Mouse (Mus musculus): ENCODE measurements around the gene Ksr2. TPM values are rescaled to one million over a fixed set of nuclear protein-coding genes. Genes with fewer than 3 reads are reported as not detected.

Ksr2 gene
- polyA plus RNA-seq, 1 experiment from 2014 or later: 0.81 TPM

GRCm38 (mm10) chr5:117447698-117448097 is 33.9 kb downstream of the Ksr2 start:
- no peaks in the 10 kb centered on the region for H3K36me3 ChIP-seq (ENCODE audit: control insufficient read depth, insufficient read depth, low read length)
- H3K4me2 ChIP-seq (ENCODE audit: low read depth, low read length): no peak overlapping the region
- ATAC-seq (ENCODE audit: low read depth) (no peak), DNase-seq (ENCODE audit: low spot score) (no peak)
- H3K4me3 ChIP-seq (ENCODE audit: low read depth, low read length): no peak overlapping the region
- H3K9me3 ChIP-seq (ENCODE audit: control insufficient read depth, low read length): no peaks in the 10 kb centered on the region
- H3K4me1 ChIP-seq (ENCODE audit: control insufficient read depth, insufficient read depth, low read length): no peaks in the 10 kb centered on the region
- no peak overlapping the region for H3K9ac ChIP-seq (ENCODE audit: low read depth, low read length)
- no peak overlapping the region for H3K27ac ChIP-seq (replicated peaks; ENCODE audit: low read depth, low read length)
- no peaks in the 10 kb centered on the region for H3K27me3 ChIP-seq (replicated peaks; ENCODE audit: control insufficient read depth, insufficient read depth, low read length)
- 43% methylated on average over 6 of the region's 6 CpGs for WGBS

GRCm38 (mm10) chr5:117452013-117452412 is 38.2 kb downstream of the Ksr2 start:
- H3K36me3 ChIP-seq (ENCODE audit: control insufficient read depth, insufficient read depth, low read length): no peaks in the 10 kb centered on the region
- no peak for DNase-seq (ENCODE audit: low spot score)
- no peak overlapping the region for H3K4me2 ChIP-seq (ENCODE audit: low read depth, low read length)
- WGBS: 89% methylated on average over 2 of the region's 2 CpGs
- no peak overlapping the region for H3K4me3 ChIP-seq (ENCODE audit: low read depth, low read length)
- no peaks in the 10 kb centered on the region for H3K4me1 ChIP-seq (ENCODE audit: control insufficient read depth, insufficient read depth, low read length)
- H3K9ac ChIP-seq (ENCODE audit: low read depth, low read length): no peak overlapping the region
- ATAC-seq (ENCODE audit: low read depth): no peak
- no peaks in the 10 kb centered on the region for H3K27me3 ChIP-seq (replicated peaks; ENCODE audit: control insufficient read depth, insufficient read depth, low read length)
- H3K9me3 ChIP-seq (ENCODE audit: control insufficient read depth, low read length): no peaks in the 10 kb centered on the region
- no peak overlapping the region for H3K27ac ChIP-seq (replicated peaks; ENCODE audit: low read depth, low read length)

DNA sequence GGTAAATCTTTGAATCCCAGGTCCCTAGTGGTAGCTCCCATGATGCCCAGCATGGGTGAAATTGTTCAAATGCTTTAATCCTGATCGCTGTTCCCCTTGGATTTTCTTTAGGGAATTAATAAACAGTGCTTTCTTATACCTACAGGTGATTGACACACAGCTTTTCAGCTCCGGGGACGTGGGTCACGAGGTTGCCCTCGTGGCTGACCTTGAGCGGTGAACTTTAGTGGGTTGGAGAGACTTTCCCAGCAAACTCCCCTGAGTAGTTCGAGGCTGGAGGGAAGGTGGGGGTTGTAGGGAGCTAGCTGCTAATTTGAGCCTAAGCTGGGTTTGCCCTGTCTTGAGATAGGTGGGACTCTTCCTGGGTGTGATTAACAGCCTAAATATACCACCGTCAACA is 41.7 kb downstream of the Ksr2 start:
- H3K9ac ChIP-seq (ENCODE audit: low read depth, low read length): no peak overlapping the region
- no peaks in the 10 kb centered on the region for H3K4me1 ChIP-seq (ENCODE audit: control insufficient read depth, insufficient read depth, low read length)
- H3K27ac ChIP-seq (replicated peaks; ENCODE audit: low read depth, low read length): no peak overlapping the region
- no peaks in the 10 kb centered on the region for H3K36me3 ChIP-seq (ENCODE audit: control insufficient read depth, insufficient read depth, low read length)
- no peak overlapping the region for H3K4me3 ChIP-seq (ENCODE audit: low read depth, low read length)
- DNase-seq (ENCODE audit: low spot score) (no peak), ATAC-seq (ENCODE audit: low read depth) (no peak)
- H3K9me3 ChIP-seq (ENCODE audit: control insufficient read depth, low read length): no peaks in the 10 kb centered on the region
- WGBS: 55% methylated on average over 8 of the region's 8 CpGs
- no peak overlapping the region for H3K4me2 ChIP-seq (ENCODE audit: low read depth, low read length)
- no peaks in the 10 kb centered on the region for H3K27me3 ChIP-seq (replicated peaks; ENCODE audit: control insufficient read depth, insufficient read depth, low read length)

DNA sequence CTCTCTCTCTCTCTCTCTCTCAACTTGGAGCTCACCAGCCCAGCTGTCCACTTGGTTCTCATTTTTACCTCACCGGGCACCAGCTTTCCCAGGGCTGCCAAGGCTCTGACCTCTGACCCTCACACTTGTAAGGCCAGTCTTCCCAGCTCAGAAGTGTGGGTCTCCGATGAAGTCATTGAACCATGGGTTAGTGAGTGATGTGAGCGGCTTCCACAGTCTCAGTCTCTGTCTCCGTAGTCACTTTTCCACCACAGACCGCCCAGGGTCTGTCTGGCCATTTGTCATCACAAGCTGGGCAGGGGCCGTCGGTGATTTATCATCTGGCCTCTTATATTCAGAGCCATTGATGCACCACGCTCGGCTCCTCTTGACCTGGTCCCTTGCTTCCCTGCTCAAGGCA is 43.3 kb downstream of the Ksr2 start:
- DNase-seq (ENCODE audit: low spot score): no peak
- Histone ChIP-seq H3K9me3 (ENCODE audit: control insufficient read depth, low read length) (no peaks in the 10 kb centered on the region; the same call in 1 of the 2 replicates), H3K4me1 (ENCODE audit: control insufficient read depth, insufficient read depth, low read length) (no peaks in the 10 kb centered on the region), H3K4me3 (ENCODE audit: low read depth, low read length) (no peak overlapping the region), H3K9ac (ENCODE audit: low read depth, low read length) (no peak overlapping the region), H3K27ac (replicated peaks; ENCODE audit: low read depth, low read length) (no peak overlapping the region), H3K4me2 (ENCODE audit: low read depth, low read length) (no peak overlapping the region), H3K27me3 (replicated peaks; ENCODE audit: control insufficient read depth, insufficient read depth, low read length) (no peaks in the 10 kb centered on the region), H3K36me3 (ENCODE audit: control insufficient read depth, insufficient read depth, low read length) (no peaks in the 10 kb centered on the region)
- no peak for ATAC-seq (ENCODE audit: low read depth)
- 67% methylated on average over 9 of the region's 9 CpGs for WGBS

GRCm38 (mm10) chr5:117457583-117457982 is 43.8 kb downstream of the Ksr2 start:
- no peaks in the 10 kb centered on the region for H3K36me3 ChIP-seq (ENCODE audit: control insufficient read depth, insufficient read depth, low read length)
- no peak overlapping the region for H3K4me2 ChIP-seq (ENCODE audit: low read depth, low read length)
- no peak overlapping the region for H3K4me3 ChIP-seq (ENCODE audit: low read depth, low read length)
- H3K4me1 ChIP-seq (ENCODE audit: control insufficient read depth, insufficient read depth, low read length): no peaks in the 10 kb centered on the region
- ATAC-seq (ENCODE audit: low read depth) (no peak), DNase-seq (ENCODE audit: low spot score) (no peak)
- no peak overlapping the region for H3K27ac ChIP-seq (replicated peaks; ENCODE audit: low read depth, low read length)
- WGBS: 72% methylated on average over 8 of the region's 8 CpGs
- H3K27me3 ChIP-seq (replicated peaks; ENCODE audit: control insufficient read depth, insufficient read depth, low read length): no peaks in the 10 kb centered on the region
- no peak overlapping the region for H3K9ac ChIP-seq (ENCODE audit: low read depth, low read length)
- H3K9me3 ChIP-seq (ENCODE audit: control insufficient read depth, low read length): no peaks in the 10 kb centered on the region; the same call in 1 of the 2 replicates

DNA sequence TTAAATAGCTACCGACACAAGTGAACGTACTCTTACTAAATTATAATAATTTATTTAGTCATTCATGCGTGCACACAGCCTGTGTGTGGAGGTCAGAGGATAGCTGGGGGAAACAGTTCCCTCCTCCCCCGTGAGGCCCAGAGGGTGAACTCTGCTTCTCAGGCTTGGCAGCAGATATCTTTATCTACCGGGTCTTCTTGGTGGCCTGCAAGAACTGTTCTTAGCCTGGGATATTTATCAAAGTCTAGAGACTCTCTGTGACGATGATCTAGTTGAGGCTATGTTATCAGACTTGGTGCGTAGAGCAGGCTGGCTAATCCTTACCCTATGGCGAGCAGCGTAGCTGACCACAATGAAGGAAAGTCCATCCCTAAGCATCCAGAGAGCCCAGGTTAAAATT is 45.1 kb downstream of the Ksr2 start:
- H3K4me3 ChIP-seq (ENCODE audit: low read depth, low read length): no peak overlapping the region
- H3K9ac ChIP-seq (ENCODE audit: low read depth, low read length): no peak overlapping the region
- no peaks in the 10 kb centered on the region for H3K4me1 ChIP-seq (ENCODE audit: control insufficient read depth, insufficient read depth, low read length)
- H3K27me3 ChIP-seq (replicated peaks; ENCODE audit: control insufficient read depth, insufficient read depth, low read length): no peaks in the 10 kb centered on the region
- WGBS: 76% methylated on average over 9 of the region's 9 CpGs
- H3K36me3 ChIP-seq (ENCODE audit: control insufficient read depth, insufficient read depth, low read length): no peaks in the 10 kb centered on the region
- H3K27ac ChIP-seq (replicated peaks; ENCODE audit: low read depth, low read length): no peak overlapping the region
- DNase-seq (ENCODE audit: low spot score) (no peak), ATAC-seq (ENCODE audit: low read depth) (no peak)
- no peak overlapping the region for H3K4me2 ChIP-seq (ENCODE audit: low read depth, low read length)
- H3K9me3 ChIP-seq (ENCODE audit: control insufficient read depth, low read length): no peaks in the 10 kb centered on the region; the same call in 1 of the 2 replicates

DNA sequence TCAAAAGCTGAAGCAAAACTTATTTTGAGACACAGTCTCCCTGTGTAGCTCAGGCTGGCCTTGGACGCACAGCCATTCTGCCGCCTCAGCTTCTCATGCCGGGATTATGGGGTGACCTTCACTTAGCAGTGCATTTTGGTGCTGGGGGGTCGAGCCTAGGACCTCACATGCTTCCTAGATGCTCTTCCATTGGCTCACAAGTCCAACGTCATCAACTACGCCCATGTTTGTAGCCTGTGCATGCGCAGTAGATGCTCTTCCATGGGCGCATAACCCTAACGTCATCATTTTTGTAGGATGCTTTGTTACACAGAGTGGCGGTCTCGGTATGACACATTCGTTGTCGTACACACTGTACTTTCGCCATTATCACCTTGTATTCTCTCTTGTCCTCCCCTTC is 46.5 kb downstream of the Ksr2 start:
- no peaks in the 10 kb centered on the region; the same call in 1 of the 2 replicates for H3K9me3 ChIP-seq (ENCODE audit: control insufficient read depth, low read length)
- no peaks in the 10 kb centered on the region for H3K4me1 ChIP-seq (ENCODE audit: control insufficient read depth, insufficient read depth, low read length)
- ATAC-seq (ENCODE audit: low read depth) (no peak), DNase-seq (ENCODE audit: low spot score) (no peak)
- WGBS: 90% methylated on average over 14 of the region's 14 CpGs
- no peaks in the 10 kb centered on the region for H3K36me3 ChIP-seq (ENCODE audit: control insufficient read depth, insufficient read depth, low read length)
- H3K4me2 ChIP-seq (ENCODE audit: low read depth, low read length): no peak overlapping the region
- H3K27me3 ChIP-seq (replicated peaks; ENCODE audit: control insufficient read depth, insufficient read depth, low read length): no peaks in the 10 kb centered on the region
- no peak overlapping the region for H3K9ac ChIP-seq (ENCODE audit: low read depth, low read length)
- H3K27ac ChIP-seq (replicated peaks; ENCODE audit: low read depth, low read length): no peak overlapping the region
- no peak overlapping the region for H3K4me3 ChIP-seq (ENCODE audit: low read depth, low read length)

DNA sequence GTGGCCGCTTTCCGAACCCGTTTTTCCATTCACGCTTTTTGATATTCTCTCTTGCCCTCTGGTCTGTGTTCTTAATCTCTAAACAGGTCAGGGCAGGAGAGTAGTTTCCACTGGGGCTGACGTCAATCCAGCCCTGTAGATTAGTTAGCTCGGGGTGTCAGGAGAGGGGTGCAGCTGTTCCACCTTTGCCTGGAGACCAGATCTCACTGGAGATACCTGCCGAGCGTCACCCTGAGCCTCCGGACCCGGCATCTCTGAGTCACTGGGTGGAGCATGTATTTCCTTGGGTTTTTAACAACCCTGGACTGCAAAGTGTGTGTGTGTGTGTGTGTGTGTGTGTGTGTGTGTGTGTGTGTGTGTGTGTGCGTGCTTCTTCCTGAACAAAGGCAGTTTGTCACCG is 53.3 kb downstream of the Ksr2 start:
- Histone ChIP-seq H3K27ac (replicated peaks; ENCODE audit: low read depth, low read length) (no peak overlapping the region), H3K9ac (ENCODE audit: low read depth, low read length) (no peak overlapping the region), H3K36me3 (ENCODE audit: control insufficient read depth, insufficient read depth, low read length) (no peaks in the 10 kb centered on the region), H3K4me1 (ENCODE audit: control insufficient read depth, insufficient read depth, low read length) (no peaks in the 10 kb centered on the region), H3K4me2 (ENCODE audit: low read depth, low read length) (no peak overlapping the region), H3K27me3 (replicated peaks; ENCODE audit: control insufficient read depth, insufficient read depth, low read length) (no peaks in the 10 kb centered on the region), H3K4me3 (ENCODE audit: low read depth, low read length) (no peak overlapping the region), H3K9me3 (ENCODE audit: control insufficient read depth, low read length) (no peaks in the 10 kb centered on the region)
- 63% methylated on average over 11 of the region's 12 CpGs for WGBS
- ATAC-seq (ENCODE audit: low read depth): 0 out of 2 replicates have a peak, but pooled peaks have one; percentile 41
- peak; percentile 5 for DNase-seq (ENCODE audit: low spot score)

DNA sequence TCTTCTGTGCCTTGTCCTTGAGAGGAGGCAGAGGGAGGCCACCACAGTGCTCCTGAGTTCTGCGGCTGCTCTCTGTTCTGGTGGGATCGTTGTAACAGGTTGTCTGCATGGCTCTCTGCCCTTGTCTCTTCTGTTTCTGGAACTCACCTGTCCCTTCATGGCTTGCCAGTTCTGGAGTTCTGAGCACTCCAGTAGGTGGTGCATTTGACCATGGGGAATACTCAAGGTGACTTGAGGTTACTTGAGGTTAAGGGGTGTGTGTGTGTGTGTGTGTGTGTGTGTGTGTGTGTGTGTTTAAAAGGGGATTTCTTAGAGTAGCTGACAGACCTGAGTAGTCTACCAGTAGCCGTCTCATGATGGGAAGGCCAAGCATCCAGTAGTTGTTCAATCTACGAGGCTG is 55.2 kb downstream of the Ksr2 start:
- H3K9me3 ChIP-seq (ENCODE audit: control insufficient read depth, low read length): no peaks in the 10 kb centered on the region
- no peak overlapping the region for H3K4me3 ChIP-seq (ENCODE audit: low read depth, low read length)
- ATAC-seq (ENCODE audit: low read depth) (no peak), DNase-seq (ENCODE audit: low spot score) (no peak)
- no peak overlapping the region for H3K4me2 ChIP-seq (ENCODE audit: low read depth, low read length)
- H3K4me1 ChIP-seq (ENCODE audit: control insufficient read depth, insufficient read depth, low read length): no peaks in the 10 kb centered on the region
- H3K9ac ChIP-seq (ENCODE audit: low read depth, low read length): no peak overlapping the region
- H3K27ac ChIP-seq (replicated peaks; ENCODE audit: low read depth, low read length): no peak overlapping the region
- WGBS: 89% methylated on average over 4 of the region's 4 CpGs
- H3K27me3 ChIP-seq (replicated peaks; ENCODE audit: control insufficient read depth, insufficient read depth, low read length): no peaks in the 10 kb centered on the region
- no peaks in the 10 kb centered on the region for H3K36me3 ChIP-seq (ENCODE audit: control insufficient read depth, insufficient read depth, low read length)

All from embryonic facial prominence, embryonic 14.5 days (tissue).